Mouse (Mus musculus) gastrocnemius, postnatal 25 days (tissue): Measurements from ENCODE around the gene Gm20855. TPM values are rescaled to one million over a fixed set of nuclear protein-coding genes. Genes with fewer than 3 reads are reported as not detected.
"Not testable (repeated sequence)": the region's sequence is repeated elsewhere in the genome, so short reads cannot be mapped to it uniquely, and the experiment has no call there.

ENCODE experiments used
- DNase-seq: peaks from one replicate; pipeline ENCODE4 v3.0.0; 2022
- long read RNA-seq, 2 experiments: library from polyadenylated mRNA; stranded (forward); transcript quantifications; one replicate each; pipeline ENCODE4 v2.0.0; 2021
- total RNA-seq, 2 experiments: library from RNA; stranded (reverse); gene quantifications; 1 replicate in 1 of 2; 2 replicates in 1 of 2; pipeline ENCODE4 v1.2.3; 2021

Gene Gm20855
- total RNA-seq = not detected
- long read RNA-seq, experiment 1 = 0 reads
- long read RNA-seq, experiment 2 = 0 reads

DNA sequence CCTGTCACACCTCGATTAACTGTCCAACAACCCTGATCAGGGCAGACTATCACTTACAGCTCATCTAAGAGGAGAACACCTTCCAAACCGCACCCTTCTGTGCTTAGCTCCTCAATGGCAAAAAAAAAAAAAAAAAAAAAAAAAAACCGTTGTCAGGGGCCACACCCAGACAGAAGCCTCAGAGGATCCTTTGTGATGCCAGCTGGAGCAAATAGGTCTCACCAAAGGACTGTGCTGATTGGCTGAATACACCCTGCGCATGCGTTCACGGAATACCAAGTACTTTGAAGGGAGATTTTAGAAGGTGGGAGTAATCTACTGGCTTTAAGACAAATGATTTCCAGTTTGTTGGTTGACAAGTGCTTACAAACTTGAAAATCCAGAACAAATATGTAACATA, at the start of gene Gm20855:
TSS of gene Gm20855 (minus strand) at position 101 of the 400 bp plus-strand sequence.
- DNase-seq = not testable (repeated sequence)
